Mouse (Mus musculus) lung, embryonic 15.5 days (tissue): ENCODE measurements around the gene Foxo3. TPM values are rescaled to one million over a fixed set of nuclear protein-coding genes. Genes with fewer than 3 reads are reported as not detected.

Experiments
- ATAC-seq: fragments of 200-750 bp; cut with Nextera tagmentation; 2 replicates; pipeline ENCODE4 v1.8.0; 2017; ENCODE audit warnings: moderate number of reproducible peaks, borderline replicate concordance; ENCODE audit not compliant: low FRiP score, low TSS enrichment; ENCODE audit errors: extremely low read depth
- H3K27ac ChIP-seq: fragments of 300-500 bp; sonication (generic); 2 replicates; pipeline ENCODE4 v1.5.1; 2015; ENCODE audit warnings: moderate library complexity, mild to moderate bottlenecking, inconsistent platforms
- H3K27me3 ChIP-seq: fragments of 300-500 bp; sonication (generic); 2 replicates; pipeline ENCODE4 v1.6.1; 2015; ENCODE audit warnings: inconsistent platforms
- H3K36me3 ChIP-seq: fragments of 300-500 bp; sonication (generic); 2 replicates; pipeline ENCODE4 v1.6.1; 2015; ENCODE audit warnings: inconsistent platforms
- H3K4me1 ChIP-seq: fragments of 300-500 bp; sonication (generic); 2 replicates; pipeline ENCODE4 v1.6.1; 2015; ENCODE audit warnings: inconsistent platforms
- H3K4me2 ChIP-seq: fragments of 300-500 bp; sonication (generic); 2 replicates; pipeline ENCODE4 v1.6.1; 2015; ENCODE audit warnings: inconsistent platforms, mild to moderate bottlenecking, moderate library complexity
- H3K4me3 ChIP-seq: fragments of 300-500 bp; sonication (generic); 2 replicates; pipeline ENCODE4 v1.5.1; 2015; ENCODE audit warnings: mild to moderate bottlenecking, inconsistent platforms
- H3K9ac ChIP-seq: fragments of 300-500 bp; sonication (generic); 2 replicates; pipeline ENCODE4 v1.6.1; 2015; ENCODE audit warnings: inconsistent platforms
- H3K9me3 ChIP-seq: fragments of 300-500 bp; sonication (generic); 2 replicates; pipeline ENCODE4 v1.6.1; 2016; ENCODE audit warnings: inconsistent platforms
- WGBS: fragments of 180-500 bp; shearing (Covaris S2); methylation state at CpG from one replicate; pipeline ENCODE4 v1.1.7; 2015; 5-methylcytosine and 5-hydroxymethylcytosine counted together
- polyA plus RNA-seq: library from polyadenylated mRNA; unstranded; fragments of >200 nt; fragmentation: Nextera tagmentation; extraction: Ambion mirVana; gene quantifications from 2 replicates; pipeline ENCODE4 v1.2.1, GENCODE M21; 2015

Gene Foxo3
- polyA plus RNA-seq, 1 experiment from 2014 or later, result 8.9 TPM

- Histone ChIP-seq H3K4me3 (no peak overlapping the region), H3K9me3 (no peaks in the 10 kb centered on the region), H3K4me1 (peaks cover 25% of the 10 kb centered on the region), H3K4me2 (no peak overlapping the region), H3K27ac (no peak overlapping the region), H3K36me3 (no peaks in the 10 kb centered on the region), H3K9ac (no peak overlapping the region), H3K27me3 (no peaks in the 10 kb centered on the region)
- no peak for ATAC-seq
- WGBS, result 92% methylated on average over 4 of the region's 4 CpGs
Observed at GRCm38 (mm10) chr10:42237556-42237955, 39.0 kb downstream of the Foxo3 start.

DNA sequence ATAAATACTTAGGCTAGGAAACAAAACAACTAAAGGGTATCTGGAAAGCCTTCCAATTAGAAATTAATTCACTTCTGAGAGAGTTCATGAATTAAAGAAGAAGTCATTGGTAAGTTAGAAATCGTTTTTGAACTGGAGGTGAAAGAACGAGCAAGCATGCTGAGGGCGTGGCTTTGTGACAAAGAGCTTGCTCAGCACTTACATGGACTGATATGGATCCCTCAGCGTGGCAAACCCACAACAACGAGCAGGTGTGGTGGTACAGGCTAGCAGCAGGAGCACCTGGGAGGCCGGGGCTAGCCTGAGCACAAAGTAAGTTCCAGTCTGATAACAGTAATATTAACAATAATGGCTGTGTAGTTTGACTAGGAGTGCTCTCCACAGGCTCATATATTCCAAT lies 41.2 kb downstream of the Foxo3 start:
- H3K27ac ChIP-seq, result no peak overlapping the region
- 66% methylated on average over 6 of the region's 6 CpGs for whole genome bisulfite sequencing

DNA sequence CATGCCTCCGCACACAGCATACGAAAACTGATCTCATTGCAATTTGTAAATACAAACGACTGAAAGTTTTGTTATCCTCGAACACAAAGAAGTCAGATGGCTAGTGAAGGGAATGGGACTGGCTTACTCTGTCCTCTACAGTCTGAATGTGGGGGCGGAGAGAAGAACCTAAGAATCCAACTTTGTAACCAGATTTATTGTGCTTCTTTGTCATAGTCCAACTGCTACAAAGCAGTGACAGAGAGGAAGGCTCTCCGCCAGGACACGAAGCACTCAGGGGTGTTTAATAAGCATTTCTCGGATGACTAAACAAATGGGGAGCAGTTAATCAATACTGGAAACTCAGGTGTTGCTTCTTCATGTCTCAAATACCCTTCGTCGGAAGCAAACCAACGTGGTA lies 43.6 kb downstream of the Foxo3 start:
- Histone ChIP-seq H3K27me3 (no peaks in the 10 kb centered on the region), H3K4me3 (no peak overlapping the region), H3K27ac (no peak overlapping the region), H3K36me3 (no peaks in the 10 kb centered on the region), H3K9ac (no peak overlapping the region), H3K9me3 (no peaks in the 10 kb centered on the region), H3K4me1 (peaks cover 7% of the 10 kb centered on the region), H3K4me2 (no peak overlapping the region)
- 81% methylated on average over 11 of the region's 11 CpGs for WGBS
- ATAC-seq, result no peak

More for the DNA sequence above, 41.2 kb downstream of the Foxo3 start:
- peaks cover 25% of the 10 kb centered on the region for H3K4me1 ChIP-seq
- no peaks in the 10 kb centered on the region for H3K27me3 ChIP-seq
- no peak for ATAC-seq
- H3K4me3 ChIP-seq, result no peak overlapping the region
- no peaks in the 10 kb centered on the region for H3K36me3 ChIP-seq
- H3K9me3 ChIP-seq, result no peaks in the 10 kb centered on the region
- no peak overlapping the region for H3K4me2 ChIP-seq
- H3K9ac ChIP-seq, result no peak overlapping the region

GRCm38 (mm10) chr10:42231847-42232246 lies 44.7 kb downstream of the Foxo3 start:
- no peaks in the 10 kb centered on the region for H3K9me3 ChIP-seq
- WGBS, result 73% methylated on average over 8 of the region's 8 CpGs
- H3K9ac ChIP-seq, result no peak overlapping the region
- H3K4me3 ChIP-seq, result no peak overlapping the region
- no peaks in the 10 kb centered on the region for H3K27me3 ChIP-seq
- no peak for ATAC-seq
- no peak overlapping the region for H3K4me2 ChIP-seq
- H3K27ac ChIP-seq, result no peak overlapping the region
- H3K36me3 ChIP-seq, result no peaks in the 10 kb centered on the region
- H3K4me1 ChIP-seq, result peaks cover 6% of the 10 kb centered on the region

GRCm38 (mm10) chr10:42231100-42231541 lies 45.4 kb downstream of the Foxo3 start:
- 70% methylated on average over 3 of the region's 3 CpGs for WGBS
- peaks cover 6% of the 10 kb centered on the region for H3K4me1 ChIP-seq

DNA sequence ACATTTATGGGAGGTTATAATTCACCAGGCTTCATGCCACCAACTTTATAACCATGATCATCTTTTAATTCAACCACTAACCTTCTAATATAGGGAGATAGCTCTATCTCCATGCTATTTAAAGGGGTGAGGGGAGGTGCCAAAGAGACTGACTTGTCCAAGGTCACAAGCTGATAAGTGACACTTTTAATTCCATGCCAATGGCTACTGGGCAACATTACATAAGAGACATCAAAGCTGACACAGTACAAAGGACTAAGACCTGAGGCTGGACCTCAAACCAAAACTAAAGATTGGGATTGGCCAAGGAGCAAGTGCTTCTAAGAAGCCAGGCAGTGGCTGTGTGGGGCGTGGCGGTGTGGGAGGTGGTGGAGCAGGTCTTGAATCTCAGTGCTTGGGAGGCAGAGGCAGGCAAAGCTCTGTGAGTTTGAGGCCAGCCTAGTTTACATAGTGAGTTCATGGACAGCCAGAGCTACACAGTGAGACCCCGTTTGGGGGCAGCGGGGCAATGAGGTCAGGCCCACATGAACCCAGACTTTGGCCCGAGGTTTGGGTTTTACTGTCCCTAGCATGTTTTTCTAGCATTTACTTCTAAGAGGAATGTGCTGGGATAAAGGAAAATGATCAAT lies 46.0 kb downstream of the Foxo3 start:
- no peak overlapping the region for H3K27ac ChIP-seq

More at GRCm38 (mm10) chr10:42231100-42231541, 45.4 kb downstream of the Foxo3 start:
- H3K9ac ChIP-seq, result no peak overlapping the region
- H3K4me2 ChIP-seq, result no peak overlapping the region
- no peak overlapping the region for H3K27ac ChIP-seq
- no peak overlapping the region for H3K4me3 ChIP-seq
- H3K36me3 ChIP-seq, result 0 out of 2 replicates have a peak, but pooled peaks cover 4% of the 10 kb centered on the region
- H3K27me3 ChIP-seq, result no peaks in the 10 kb centered on the region
- no peaks in the 10 kb centered on the region for H3K9me3 ChIP-seq
- no peak for ATAC-seq

DNA sequence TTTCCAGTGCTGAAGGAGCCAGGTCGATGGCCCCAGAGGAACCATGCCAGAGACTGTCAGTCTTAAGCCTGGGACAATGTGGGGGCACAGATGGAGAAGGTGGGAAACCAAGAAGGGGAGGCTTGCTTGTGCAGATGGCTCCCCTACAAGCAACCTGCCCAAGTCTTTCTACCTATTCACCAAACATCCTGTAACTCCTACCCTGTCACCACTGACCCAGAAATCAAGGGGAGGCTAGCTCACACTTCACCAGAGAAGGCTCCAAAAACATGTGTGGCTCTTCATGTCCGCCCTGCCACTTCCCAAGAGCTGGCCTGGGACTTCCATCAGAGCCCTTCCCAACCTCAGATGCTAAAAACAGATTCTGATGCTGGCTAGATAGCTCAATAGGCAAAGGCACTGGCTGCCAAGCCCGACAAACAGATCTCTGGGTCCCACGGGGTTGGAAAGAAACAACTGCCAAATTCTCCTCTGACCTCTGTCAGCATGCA lies 48.8 kb downstream of the Foxo3 start:
- 0 out of 2 replicates have a peak, but pooled peaks cover 4% of the 10 kb centered on the region for H3K36me3 ChIP-seq
- no peak for ATAC-seq
- H3K9ac ChIP-seq, result no peak overlapping the region; the same call in 1 of the 2 replicates
- no peaks in the 10 kb centered on the region for H3K27me3 ChIP-seq
- H3K4me1 ChIP-seq, result peaks cover 20% of the 10 kb centered on the region
- 66% methylated on average over 4 of the region's 4 CpGs for WGBS
- no peak overlapping the region for H3K27ac ChIP-seq
- H3K4me3 ChIP-seq, result no peak overlapping the region
- H3K4me2 ChIP-seq, result no peak overlapping the region
- no peaks in the 10 kb centered on the region for H3K9me3 ChIP-seq

More for the DNA sequence above, 46.0 kb downstream of the Foxo3 start:
- Histone ChIP-seq H3K4me3 (no peak overlapping the region), H3K9me3 (no peaks in the 10 kb centered on the region), H3K4me1 (peaks cover 8% of the 10 kb centered on the region), H3K4me2 (no peak overlapping the region), H3K36me3 (0 out of 2 replicates have a peak, but pooled peaks cover 4% of the 10 kb centered on the region), H3K9ac (no peak overlapping the region), H3K27me3 (no peaks in the 10 kb centered on the region)
- ATAC-seq, result no peak
- WGBS, result 89% methylated on average over 5 of the region's 5 CpGs

DNA sequence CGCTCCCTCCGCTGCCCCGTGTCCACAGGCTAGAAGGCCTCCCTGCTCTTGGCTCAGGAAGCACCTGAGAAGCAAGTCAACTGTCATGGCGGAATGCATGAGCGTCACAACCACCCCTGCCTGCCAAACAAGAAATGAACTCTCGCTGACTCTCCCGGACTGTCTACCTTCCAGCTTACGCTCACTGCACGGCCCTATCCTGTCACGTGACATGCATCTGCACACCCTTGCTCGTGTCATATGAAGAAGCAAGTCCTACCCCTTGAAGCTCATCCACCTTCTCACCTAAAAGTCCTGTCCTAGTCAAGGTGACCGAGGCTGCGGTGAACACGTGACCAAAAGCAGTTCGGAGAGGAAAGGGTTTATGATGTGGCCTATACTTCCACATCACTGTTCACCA lies 50.4 kb downstream of the Foxo3 start:
- Histone ChIP-seq H3K4me1 (peaks cover 32% of the 10 kb centered on the region), H3K4me2 (no peak overlapping the region), H3K9ac (no peak overlapping the region), H3K4me3 (no peak overlapping the region), H3K27me3 (no peaks in the 10 kb centered on the region), H3K9me3 (no peaks in the 10 kb centered on the region), H3K36me3 (0 out of 2 replicates have a peak, but pooled peaks cover 4% of the 10 kb centered on the region), H3K27ac (no peak overlapping the region)
- ATAC-seq, result no peak
- WGBS, result 81% methylated on average over 15 of the region's 15 CpGs

- H3K9ac ChIP-seq, result no peak overlapping the region
- no peak for ATAC-seq
- H3K9me3 ChIP-seq, result no peaks in the 10 kb centered on the region
- no peaks in the 10 kb centered on the region for H3K27me3 ChIP-seq
- H3K4me3 ChIP-seq, result no peak overlapping the region
- 0 out of 2 replicates have a peak, but pooled peaks cover 4% of the 10 kb centered on the region for H3K36me3 ChIP-seq
- H3K4me1 ChIP-seq, result peaks cover 40% of the 10 kb centered on the region
- H3K27ac ChIP-seq, result no peak overlapping the region
- WGBS, result 79% methylated on average over 18 of the region's 18 CpGs
- no peak overlapping the region for H3K4me2 ChIP-seq
Observed at GRCm38 (mm10) chr10:42225184-42225935, 51.2 kb downstream of the Foxo3 start.

DNA sequence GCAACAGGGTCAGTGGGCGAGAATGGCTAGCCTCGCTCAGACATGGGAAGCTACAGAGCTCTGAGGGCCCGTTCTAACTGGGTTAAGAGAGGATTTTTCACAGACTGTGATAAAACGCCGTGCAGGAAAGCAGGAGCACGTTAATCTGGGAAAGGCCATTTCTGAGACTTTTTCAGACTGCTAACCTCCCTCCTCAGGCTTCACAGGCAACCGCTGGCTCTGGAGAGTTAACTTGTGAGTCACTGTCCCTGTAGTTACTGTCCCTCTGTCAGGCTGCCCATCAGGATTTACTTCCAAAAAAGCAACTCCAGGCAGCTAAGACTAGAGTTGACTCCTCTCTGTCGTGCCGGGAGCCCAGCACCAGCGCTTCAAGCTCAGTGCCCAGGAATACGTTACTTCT lies 54.6 kb downstream of the Foxo3 start:
- Histone ChIP-seq H3K4me1 (peaks cover 34% of the 10 kb centered on the region), H3K27me3 (no peaks in the 10 kb centered on the region), H3K4me2 (no peak overlapping the region), H3K9ac (no peak overlapping the region), H3K27ac (no peak overlapping the region), H3K36me3 (0 out of 2 replicates have a peak, but pooled peaks cover 4% of the 10 kb centered on the region), H3K9me3 (no peaks in the 10 kb centered on the region), H3K4me3 (no peak overlapping the region)
- no peak for ATAC-seq
- WGBS, result 65% methylated on average over 11 of the region's 11 CpGs

GRCm38 (mm10) chr10:42221136-42221891 lies 55.2 kb downstream of the Foxo3 start:
- no peaks in the 10 kb centered on the region for H3K9me3 ChIP-seq
- no peak overlapping the region for H3K4me3 ChIP-seq
- H3K9ac ChIP-seq, result no peak overlapping the region
- no peak overlapping the region for H3K4me2 ChIP-seq
- no peak overlapping the region for H3K27ac ChIP-seq
- peaks cover 34% of the 10 kb centered on the region for H3K4me1 ChIP-seq
- 73% methylated on average over 19 of the region's 19 CpGs for WGBS
- H3K36me3 ChIP-seq, result no peaks in the 10 kb centered on the region
- ATAC-seq, result no peak
- H3K27me3 ChIP-seq, result no peaks in the 10 kb centered on the region
